Mouse (Mus musculus): ENCODE measurements at regions not wholly inside any gene's neighbourhood (a gene's known extent, or its start where the extent isn't known, plus 50 kb on each side); places are given as distances from the start of the nearest gene placed in this dataset.

GRCm38 (mm10) chr14:45740662-45741061, 82.7 kb upstream of the Ddhd1 start:
- no peak for TF ChIP-seq MEF2A (IDR thresholded peaks at IDR 0.05; ENCODE audit: extremely low read depth, insufficient replicate concordance, low read depth, low read length, poor library complexity, severe bottlenecking)
- no peak for TF ChIP-seq USF1 (IDR thresholded peaks at IDR 0.05; ENCODE audit: low read depth, low read length)
- no peak for TF ChIP-seq MAX (IDR thresholded peaks at IDR 0.05; ENCODE audit: low read length)

Measured in MEL (cell line).